Mouse (Mus musculus) T-helper 1 cell (primary cell): ENCODE results near the gene Kif5c.

Source experiments
- in situ Hi-C: fragments of 300-600 bp; cut with MboI, MseI; formaldehyde crosslinking; loops from one replicate; pipeline ENCODE4 v1.15.1; 2025; ENCODE audit warnings: high pct_unique_total_duplicates

Kif5c gene

GRCm38 (mm10) chr2:49618829-49619718 is at the start of gene Kif5c:
TSS of gene Kif5c (plus strand) at chr2:49619298.
- in situ Hi-C loops: loop anchor here (5.0 kb wide), 1 partner anchor 103 kb away; no protein-coding TSS in a partner anchor

GRCm38 (mm10) chr2:49569862-49570777 is 49.0 kb upstream of the Kif5c start:
- in situ Hi-C loops: loop anchor here (25.0 kb wide), 1 partner anchor 1842 kb away; no protein-coding TSS in a partner anchor

GRCm38 (mm10) chr2:49570778-49571101 is 48.4 kb upstream of the Kif5c start:
- in situ Hi-C loops: loop anchor here (25.0 kb wide), 1 partner anchor 1842 kb away; no protein-coding TSS in a partner anchor

- in situ Hi-C loops: loop anchor here (25.0 kb wide), 1 partner anchor 1841 kb away; no protein-coding TSS in a partner anchor
Measured at GRCm38 (mm10) chr2:49571159-49571920, 47.8 kb upstream of the Kif5c start.

GRCm38 (mm10) chr2:49572111-49572642 is 46.9 kb upstream of the Kif5c start:
- in situ Hi-C loops: loop anchor here (25.0 kb wide), 1 partner anchor 1840 kb away; no protein-coding TSS in a partner anchor

GRCm38 (mm10) chr2:49572684-49573083 is 46.4 kb upstream of the Kif5c start:
- in situ Hi-C loops: loop anchor here (25.0 kb wide), 1 partner anchor 1840 kb away; no protein-coding TSS in a partner anchor

- in situ Hi-C loops: loop anchor here (25.0 kb wide), 1 partner anchor 1839 kb away; no protein-coding TSS in a partner anchor
Measured at GRCm38 (mm10) chr2:49573282-49573681, 45.8 kb upstream of the Kif5c start.

GRCm38 (mm10) chr2:49580585-49580984 is 38.5 kb upstream of the Kif5c start:
- in situ Hi-C loops: no loop called here

- in situ Hi-C loops: no loop called here
Measured at GRCm38 (mm10) chr2:49582546-49582945, 36.6 kb upstream of the Kif5c start.

- in situ Hi-C loops: no loop called here
Measured at GRCm38 (mm10) chr2:49583311-49583710, 35.8 kb upstream of the Kif5c start.

GRCm38 (mm10) chr2:49590450-49590849 is 28.6 kb upstream of the Kif5c start:
- in situ Hi-C loops: no loop called here

- in situ Hi-C loops: no loop called here
Measured at GRCm38 (mm10) chr2:49592926-49593325, 26.2 kb upstream of the Kif5c start.

- in situ Hi-C loops: no loop called here
Measured at GRCm38 (mm10) chr2:49594886-49595285, 24.2 kb upstream of the Kif5c start.

- in situ Hi-C loops: no loop called here
Measured at GRCm38 (mm10) chr2:49596318-49596717, 22.8 kb upstream of the Kif5c start.

- in situ Hi-C loops: no loop called here
Measured at GRCm38 (mm10) chr2:49600021-49600681, 18.9 kb upstream of the Kif5c start.

GRCm38 (mm10) chr2:49602791-49603349 is 16.2 kb upstream of the Kif5c start:
- in situ Hi-C loops: no loop called here

- in situ Hi-C loops: no loop called here
Measured at GRCm38 (mm10) chr2:49609611-49610010, 9.5 kb upstream of the Kif5c start.

- in situ Hi-C loops: loop anchor here (5.0 kb wide), 1 partner anchor 106 kb away; no protein-coding TSS in a partner anchor
Measured at GRCm38 (mm10) chr2:49616765-49617164, 2.3 kb upstream of the Kif5c start.

- in situ Hi-C loops: loop anchor here (5.0 kb wide), 1 partner anchor 102 kb away; no protein-coding TSS in a partner anchor
Measured at GRCm38 (mm10) chr2:49619719-49620522, 823 bp downstream of the Kif5c start.
